Mouse (Mus musculus) MEL-GATA-1-ER (cell line): ENCODE results near the gene 4930556J24Rik.
"Not testable (repeated sequence)": the region's sequence is repeated elsewhere in the genome, so short reads cannot be mapped to it uniquely, and the experiment has no call there.

Experiments
- DNase-seq: peaks from one replicate; pipeline ENCODE4 v3.0.0-alpha.2; 2012; ENCODE audit warnings: low read depth; ENCODE audit errors: extremely low read depth

The 4930556J24Rik gene

GRCm38 (mm10) chr11:3974311-3974710, 2.3 kb downstream of the 4930556J24Rik start:
- DNase-seq: no peak

GRCm38 (mm10) chr11:3973081-3973480, 3.5 kb downstream of the 4930556J24Rik start:
- no peak for DNase-seq

- DNase-seq: no peak
These were observed 6.2 kb downstream of the 4930556J24Rik start for GRCm38 (mm10) chr11:3970361-3970760.

GRCm38 (mm10) chr11:3969837-3970236, 6.7 kb downstream of the 4930556J24Rik start:
- DNase-seq: no peak

GRCm38 (mm10) chr11:3964416-3965172, 12.0 kb downstream of the 4930556J24Rik start:
- DNase-seq: peak; percentile 86

- DNase-seq: peak; percentile 88
These were observed 12.8 kb downstream of the 4930556J24Rik start, which contains the start of gene Pes1 for GRCm38 (mm10) chr11:3963610-3964415. Gene Pes1 (plus strand): TSS chr11:3963975.

- no peak for DNase-seq
These were observed 13.4 kb downstream of the 4930556J24Rik start for GRCm38 (mm10) chr11:3963155-3963554.

GRCm38 (mm10) chr11:3961761-3962160, 14.8 kb downstream of the 4930556J24Rik start:
- no peak for DNase-seq

GRCm38 (mm10) chr11:3960901-3961300, 15.7 kb downstream of the 4930556J24Rik start:
- peak; percentile 11 for DNase-seq

- not testable (repeated sequence) for DNase-seq
These were observed 21.2 kb downstream of the 4930556J24Rik start for GRCm38 (mm10) chr11:3955371-3955770.

- not testable (repeated sequence) for DNase-seq
These were observed 21.7 kb downstream of the 4930556J24Rik start for GRCm38 (mm10) chr11:3954876-3955275.

GRCm38 (mm10) chr11:3946386-3946785, 30.2 kb downstream of the 4930556J24Rik start:
- DNase-seq: no peak

GRCm38 (mm10) chr11:3941371-3941770, 35.2 kb downstream of the 4930556J24Rik start:
- no peak for DNase-seq

GRCm38 (mm10) chr11:3937321-3937874, 39.2 kb downstream of the 4930556J24Rik start:
- DNase-seq: no peak

GRCm38 (mm10) chr11:3936318-3936717, 40.3 kb downstream of the 4930556J24Rik start:
- no peak for DNase-seq

GRCm38 (mm10) chr11:3935135-3935534, 41.4 kb downstream of the 4930556J24Rik start:
- DNase-seq: no peak

- DNase-seq: no peak
These were observed 42.8 kb downstream of the 4930556J24Rik start for GRCm38 (mm10) chr11:3933756-3934285.

GRCm38 (mm10) chr11:3931511-3932211, 44.9 kb downstream of the 4930556J24Rik start, which contains the start of gene Tcn2:
Gene Tcn2 (minus strand): TSS chr11:3932159.
- DNase-seq: peak; percentile 76

- DNase-seq: no peak
These were observed 45.6 kb downstream of the 4930556J24Rik start for GRCm38 (mm10) chr11:3930931-3931330.

GRCm38 (mm10) chr11:3930019-3930418, 46.6 kb downstream of the 4930556J24Rik start:
- DNase-seq: no peak

GRCm38 (mm10) chr11:3925916-3926315, 50.7 kb downstream of the 4930556J24Rik start:
- DNase-seq: no peak
